Mouse (Mus musculus): ENCODE results near the gene Sebox. TPM values are rescaled to one million over a fixed set of nuclear protein-coding genes. Genes with fewer than 3 reads are reported as not detected.

The Sebox gene
- total RNA-seq, 4 experiments from 2014 or later = not detected

DNA sequence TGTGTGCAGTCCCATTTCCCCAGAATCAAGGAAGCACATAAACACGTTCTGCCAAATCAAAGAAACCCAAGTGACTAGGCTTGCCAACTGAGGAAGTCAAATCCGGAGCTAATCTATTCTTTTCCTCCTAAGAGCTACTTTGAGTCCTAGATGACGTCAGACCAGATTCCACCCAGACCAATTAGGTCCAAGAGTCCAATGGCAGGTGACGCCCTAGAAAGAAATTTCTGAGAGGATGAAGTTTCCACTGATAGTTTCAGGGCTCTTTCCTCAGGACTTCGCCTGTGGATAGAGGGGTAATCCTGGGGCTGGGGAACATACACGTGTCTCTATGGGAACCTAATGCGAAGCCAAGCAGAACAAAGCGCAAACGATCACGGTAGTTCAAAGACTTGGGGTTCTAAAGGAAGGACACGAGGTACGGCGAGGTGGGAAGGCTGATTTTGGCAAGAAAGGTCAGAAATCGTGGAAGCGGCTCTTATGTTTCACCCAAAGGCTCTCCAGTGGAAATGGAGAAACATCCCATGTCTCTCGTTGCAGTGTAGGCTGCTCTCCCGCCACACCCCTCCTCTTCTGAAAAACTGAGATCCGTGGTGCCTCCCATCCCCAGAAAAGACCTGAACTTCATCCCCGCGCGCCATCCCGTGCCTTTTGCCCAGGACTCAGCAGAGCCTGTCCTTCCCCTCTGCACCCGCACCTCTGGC lies 32.3 kb downstream of the Sebox start:
- DNase-seq = no peak

DNA sequence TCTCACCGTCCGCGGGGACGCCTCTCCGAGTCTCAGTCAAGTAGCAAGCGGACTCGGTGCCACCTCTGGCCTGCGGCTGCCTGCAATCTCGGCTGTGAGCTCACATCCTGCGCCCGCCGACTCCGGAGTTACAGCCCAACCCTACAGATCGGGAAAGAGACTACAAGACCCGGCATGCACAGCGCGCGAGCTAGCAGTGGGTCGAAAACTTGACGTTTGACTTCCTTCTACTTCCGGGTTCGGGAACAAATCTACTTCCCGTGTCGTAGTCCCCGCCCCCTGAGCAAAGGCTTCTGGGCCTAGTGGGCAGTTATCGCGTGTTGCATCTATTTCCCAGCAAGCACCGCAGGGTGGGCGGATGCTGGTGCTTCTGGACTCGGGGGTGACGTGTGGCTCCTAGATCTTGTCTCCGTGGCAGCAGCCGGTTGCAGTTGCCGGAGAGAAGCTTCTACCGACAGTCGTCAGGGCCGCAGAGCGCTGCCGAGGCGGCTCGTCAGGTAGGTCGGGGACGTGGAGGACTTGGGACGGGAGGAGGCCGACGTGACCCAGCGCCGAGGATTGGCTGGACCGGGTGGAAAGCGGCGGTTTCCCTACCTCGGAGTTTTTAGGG lies 32.9 kb downstream of the Sebox start, which contains the start of the genes Tnfaip1 and Ift20:
Gene Tnfaip1, minus strand, starts transcription at position 253 of the 610 bp plus-strand sequence.
Gene Ift20, plus strand, starts transcription at position 282 of the 610 bp plus-strand sequence.
- peak; percentile 99 for DNase-seq

DNA sequence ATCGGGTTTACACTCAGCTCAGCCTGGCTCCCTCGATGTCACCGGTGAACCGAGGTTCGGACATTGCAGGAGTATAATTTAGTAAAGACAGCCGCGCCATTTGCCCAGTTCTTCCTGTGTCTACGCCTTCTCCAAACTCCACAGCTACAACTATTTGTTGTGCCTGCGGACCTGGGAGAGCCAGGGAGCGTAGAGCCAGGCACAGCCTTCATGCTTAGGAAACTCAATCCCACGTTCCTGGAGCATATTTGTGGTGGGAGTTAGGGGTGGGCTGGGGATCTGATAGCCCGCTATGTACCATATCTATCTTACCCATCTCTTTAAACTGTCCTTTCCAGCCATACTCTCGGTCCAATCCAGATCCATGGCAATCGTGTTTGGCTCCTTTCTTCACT lies 33.4 kb downstream of the Sebox start:
- no peak for DNase-seq

DNA sequence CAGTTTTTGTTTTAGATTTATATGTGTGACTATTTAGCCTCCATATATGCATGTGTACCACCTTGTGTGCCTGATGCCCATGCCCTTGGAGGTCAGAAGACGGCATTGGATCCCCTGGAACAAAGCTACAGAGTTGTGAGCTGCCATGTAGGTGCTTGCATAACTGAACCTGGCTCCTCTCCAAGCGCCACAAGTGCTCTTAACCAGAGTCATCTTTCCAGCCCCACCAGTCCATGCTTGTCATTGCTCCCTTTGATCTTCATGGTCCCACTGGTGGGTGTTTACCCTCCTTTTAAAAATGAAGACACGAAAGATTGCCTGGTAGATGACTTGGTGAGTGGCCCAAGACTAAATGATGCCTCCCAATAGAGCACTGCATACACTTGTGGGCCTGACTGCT lies 37.1 kb downstream of the Sebox start:
- no peak for DNase-seq

DNA sequence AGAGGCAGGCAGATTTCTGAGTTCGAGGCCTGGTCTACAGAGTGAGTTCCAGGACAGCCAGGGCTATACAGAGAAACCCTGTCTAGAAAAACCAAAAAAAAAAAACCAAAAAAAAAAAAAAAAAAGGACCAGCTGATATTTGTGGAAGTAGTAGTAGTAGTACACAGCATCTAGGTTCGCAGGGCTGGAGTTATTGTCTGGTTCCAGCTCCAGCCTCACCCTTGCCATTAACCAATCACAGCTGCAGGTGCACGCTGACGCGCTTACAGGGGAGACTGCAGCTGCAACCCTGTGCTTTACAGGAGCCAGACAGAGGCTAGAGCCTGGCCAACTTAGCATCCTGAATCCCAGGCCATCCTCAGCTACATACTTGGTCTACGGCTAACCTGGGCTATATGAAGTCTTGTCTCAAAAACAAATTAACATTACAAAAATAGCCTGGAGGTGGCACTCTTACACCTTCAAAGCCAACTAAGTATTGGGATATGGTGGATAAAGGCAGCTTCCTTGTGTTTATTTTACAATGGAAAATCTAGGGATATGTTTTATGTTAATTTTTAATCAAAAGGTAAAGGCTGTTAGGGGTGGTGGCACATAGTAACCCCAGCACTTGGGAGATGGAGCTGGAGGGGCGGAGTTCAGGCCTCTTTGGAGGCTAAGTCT lies 41.3 kb downstream of the Sebox start:
- DNase-seq = no peak

DNA sequence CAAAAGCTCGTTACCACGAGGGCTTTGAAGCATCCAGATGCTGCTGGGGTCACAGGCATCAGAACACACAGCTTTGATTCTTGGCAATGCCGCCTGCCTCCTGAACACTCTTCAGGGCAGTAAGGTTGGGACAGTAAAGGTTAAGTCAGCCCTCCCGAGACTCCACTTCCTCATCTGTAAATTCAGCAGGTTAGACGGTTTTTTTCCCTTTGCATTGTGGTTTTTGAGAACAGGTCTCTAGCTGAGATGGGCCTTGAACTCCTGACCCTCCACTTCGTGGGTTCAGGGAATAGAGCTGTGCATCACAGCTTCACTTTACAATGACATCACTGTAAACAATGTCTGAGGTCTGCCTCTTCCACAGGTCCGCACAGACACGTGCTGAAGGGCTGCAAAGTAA lies 41.9 kb downstream of the Sebox start:
- DNase-seq = no peak

DNA sequence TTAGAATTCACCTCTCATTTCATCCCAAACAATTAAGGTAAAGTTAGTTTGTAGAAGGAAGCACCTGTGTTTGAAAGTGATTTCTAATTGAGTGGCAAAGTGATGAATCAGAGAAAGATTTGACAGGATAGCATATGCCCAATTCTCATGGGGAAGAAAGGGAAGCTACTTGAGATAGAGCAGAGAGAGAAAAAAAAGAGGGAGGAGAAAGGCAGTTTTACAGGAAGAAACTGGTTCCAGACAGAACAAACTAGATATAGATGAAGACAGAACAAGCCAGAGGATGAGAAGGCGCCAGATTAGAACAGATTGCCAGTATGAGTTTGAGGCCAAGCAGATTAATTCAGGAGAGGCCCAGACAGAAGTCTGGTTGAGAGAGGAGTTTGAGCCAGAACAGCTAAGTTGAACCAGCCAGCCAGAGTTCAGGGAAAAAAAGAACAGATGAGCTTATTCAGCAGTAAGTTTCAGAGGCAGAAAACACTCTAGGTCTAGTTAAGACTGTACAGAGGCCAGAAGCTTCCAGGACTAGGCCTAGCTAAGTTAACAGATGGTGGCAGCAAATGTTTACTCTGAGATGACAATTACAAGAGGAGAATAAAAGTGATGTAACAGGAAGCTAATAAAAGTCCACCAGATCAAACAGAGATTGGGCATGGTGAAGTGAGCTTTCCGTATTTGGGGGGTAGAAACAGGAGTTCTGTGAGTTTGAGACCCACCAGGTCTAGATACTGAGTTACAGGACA lies 44.6 kb downstream of the Sebox start:
- DNase-seq = no peak

DNA sequence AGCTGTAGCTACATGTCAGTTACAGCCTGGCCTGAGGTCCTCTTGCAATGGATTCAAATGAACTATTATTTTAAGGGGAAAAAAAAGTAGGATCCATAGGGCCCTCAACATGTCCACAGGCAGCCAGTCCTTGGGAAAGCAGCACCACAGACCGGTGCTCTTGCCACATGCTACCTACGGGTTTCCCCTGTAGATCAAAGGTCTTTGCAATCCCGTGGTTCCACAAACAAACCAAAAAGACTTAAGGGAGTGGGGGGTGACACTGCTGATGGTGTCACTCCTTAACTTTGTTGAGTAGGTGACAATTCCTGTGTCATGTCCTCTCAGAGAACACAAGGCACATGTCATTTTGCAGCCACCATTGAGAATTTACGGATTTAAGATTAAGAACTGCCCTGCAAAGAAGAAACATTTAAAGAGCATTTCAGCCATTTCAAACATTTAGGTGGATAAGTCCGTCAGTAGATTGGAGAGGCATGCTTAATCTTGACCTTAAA lies 46.3 kb downstream of the Sebox start:
- no peak for DNase-seq

DNA sequence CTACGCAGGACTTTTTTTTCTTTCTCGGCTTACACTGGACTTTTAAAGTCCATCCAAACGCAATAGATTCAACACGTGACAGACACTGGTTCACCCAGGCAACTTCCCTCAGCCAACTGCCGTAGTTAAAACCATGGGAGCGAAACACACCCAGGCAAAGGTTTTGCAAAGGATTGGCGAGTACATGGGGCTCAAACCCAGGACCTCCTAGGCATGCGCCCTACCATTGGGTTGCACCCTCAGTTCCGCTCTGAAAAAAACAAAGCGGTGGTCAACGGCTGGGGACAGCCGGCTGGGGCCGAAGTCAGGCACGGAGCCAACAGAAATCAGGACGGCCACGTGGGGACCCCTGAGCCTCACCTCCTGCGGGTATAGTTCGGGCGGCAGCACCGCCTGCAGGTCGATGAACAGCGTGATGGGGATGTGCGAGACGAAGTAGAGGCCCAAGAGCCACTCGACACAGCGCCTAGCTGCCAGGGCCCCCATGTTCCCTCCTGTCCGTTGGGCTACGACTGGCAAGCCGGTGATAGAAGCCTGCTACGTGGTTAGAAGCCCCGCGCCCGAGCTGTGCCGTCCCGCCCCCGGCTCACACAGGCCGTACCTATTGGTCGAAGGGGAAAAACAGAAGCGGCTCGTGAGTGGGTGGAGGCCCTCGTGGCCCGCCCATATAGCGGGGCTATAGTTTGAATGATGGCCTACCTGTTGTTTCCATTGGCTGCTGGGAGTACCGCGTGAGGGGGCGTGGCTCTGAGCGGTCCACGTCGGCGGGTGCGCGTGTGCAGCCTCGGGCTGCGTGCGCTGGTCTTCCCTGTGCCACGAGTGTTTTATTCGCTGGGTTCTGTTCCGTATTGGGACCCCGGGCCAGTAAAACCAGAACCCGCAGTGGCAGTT lies 47.2 kb downstream of the Sebox start, which contains the start of gene Tmem97:
Gene Tmem97, minus strand, starts transcription at position 610 of the 891 bp plus-strand sequence.
- peak; percentile 97 for DNase-seq

DNA sequence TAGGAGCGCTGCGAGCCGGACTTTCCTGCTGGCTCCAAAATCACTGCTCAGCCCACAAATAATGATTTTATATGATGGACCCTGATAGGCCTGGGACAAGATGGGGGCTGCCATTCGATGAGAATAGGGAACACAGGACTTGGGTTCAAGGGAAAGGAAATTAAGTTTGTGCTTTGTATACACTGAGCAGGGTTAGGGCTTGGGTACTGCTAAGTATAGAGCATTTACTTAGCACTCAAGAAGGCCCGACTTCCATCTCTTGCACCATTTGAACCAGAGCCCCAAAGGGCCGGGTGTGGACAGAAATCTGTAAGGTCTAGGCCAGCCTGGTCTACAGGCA lies 47.8 kb downstream of the Sebox start:
- DNase-seq = no peak

Other genes with a start within 250 kb of the Sebox start
- 100 to 1,000 TPM; 178 to 198 (median 188) TPM for gene 2610507B11Rik, start 241.7 kb upstream of the Sebox start, total RNA-seq (2022)
- 1 to 10 TPM in 3 of 4 experiments, under 1 TPM in 1; 0.26 to 1.8 (median 1.5) TPM for gene BC030499, start 212.6 kb upstream of the Sebox start, total RNA-seq (2022)
- gene Spag5, start 201.9 kb upstream of the Sebox start, total RNA-seq (2022) = 1 to 10 TPM; 5.1 to 8.3 (median 6.9) TPM
- gene Aldoc, start 180.5 kb upstream of the Sebox start, total RNA-seq (2022) = 10 to 100 TPM; 23.4 to 54.0 (median 37.5) TPM
- 10 to 100 TPM; 83.3 to 84.7 (median 83.9) TPM for gene Pigs, start 175.0 kb upstream of the Sebox start, total RNA-seq (2022)
- 10 to 100 TPM; 45.1 to 60.9 (median 53.0) TPM for gene Unc119, start 160.0 kb upstream of the Sebox start, total RNA-seq (2022)
- under 1 TPM; 0.20 to 0.77 (median 0.31) TPM for gene Foxn1, start 116.9 kb upstream of the Sebox start, total RNA-seq (2022)
- gene Slc13a2, start 81.2 kb upstream of the Sebox start, total RNA-seq (2022) = not detected
- gene Slc46a1, start 37.8 kb upstream of the Sebox start, total RNA-seq (2022) = 10 to 100 TPM; 36.9 to 54.8 (median 42.6) TPM
- gene Sarm1, start 5.7 kb upstream of the Sebox start, total RNA-seq (2022) = 10 to 100 TPM in 2 of 4 experiments, 1 to 10 TPM in 2; 6.4 to 15.1 (median 9.0) TPM
- 1 to 10 TPM in 2 of 4 experiments, under 1 TPM in 2; 0.66 to 3.2 (median 1.1) TPM for gene Vtn, start 4.4 kb upstream of the Sebox start, total RNA-seq (2022)
- gene Tmem199, start 8.7 kb downstream of the Sebox start, total RNA-seq (2022) = 10 to 100 TPM; 27.5 to 36.3 (median 34.5) TPM
- 100 to 1,000 TPM; 129 to 171 (median 150) TPM for gene Poldip2, start 8.7 kb downstream of the Sebox start, total RNA-seq (2022)
- gene Tnfaip1, start 32.9 kb downstream of the Sebox start, total RNA-seq (2022) = 10 to 100 TPM; 39.9 to 52.6 (median 47.0) TPM
- gene Ift20, start 32.9 kb downstream of the Sebox start, total RNA-seq (2022) = 100 to 1,000 TPM; 103 to 135 (median 123) TPM
- 10 to 100 TPM; 46.3 to 65.0 (median 55.8) TPM for gene Tmem97, start 47.3 kb downstream of the Sebox start, total RNA-seq (2022)
- gene Nlk, start 193.9 kb downstream of the Sebox start, total RNA-seq (2022) = 10 to 100 TPM; 45.2 to 62.8 (median 54.4) TPM
- 10 to 100 TPM; 61.2 to 71.8 (median 64.7) TPM for gene Ccnq, start 248.3 kb downstream of the Sebox start, total RNA-seq (2022)